Mouse (Mus musculus) C2C12 (cell line): Measurements from ENCODE around the gene Gramd1b.

ENCODE experiments used
- CEBPB ChIP-seq: IDR thresholded peaks from one replicate; pipeline ENCODE4 v1.6.1; 2011; ENCODE audit warnings: low read depth, mild to moderate bottlenecking, control low read depth, moderate library complexity
- CTCF ChIP-seq: IDR thresholded peaks from one replicate; pipeline ENCODE4 v1.5.1; 2011; ENCODE audit not compliant: control insufficient read depth, insufficient read depth, insufficient read length
- MAX ChIP-seq: IDR thresholded peaks from one replicate; pipeline ENCODE4 v1.6.1; 2011; ENCODE audit warnings: mild to moderate bottlenecking, control low read depth
- MYOD1 ChIP-seq: IDR thresholded peaks from one replicate; pipeline ENCODE4 v1.6.1; 2011; ENCODE audit warnings: low read depth; ENCODE audit not compliant: control insufficient read depth, insufficient read length

GRCm38 (mm10) chr9:40279438-40279837, 251.7 kb downstream of the Gramd1b start:
- TF ChIP-seq MAX (no peak), CTCF (no peak), CEBPB (no peak), MYOD1 (no peak)
